Mouse (Mus musculus) cerebellum, adult 11-12 months (tissue): ENCODE measurements around the gene Oxct1.

Experiments
- DNase-seq: peaks from one replicate; pipeline ENCODE4 v3.0.0; 2022

The Oxct1 gene

GRCm38 (mm10) chr15:4028960-4029359 lies 2.8 kb downstream of the Oxct1 start:
- peak; percentile 50 for DNase-seq

GRCm38 (mm10) chr15:4033168-4034004 lies 7.2 kb downstream of the Oxct1 start:
- DNase-seq, result no peak

GRCm38 (mm10) chr15:4042423-4042822 lies 16.2 kb downstream of the Oxct1 start:
- no peak for DNase-seq

- no peak for DNase-seq
These were observed 16.9 kb downstream of the Oxct1 start for GRCm38 (mm10) chr15:4043032-4043471.

GRCm38 (mm10) chr15:4056627-4057026 lies 30.4 kb downstream of the Oxct1 start:
- peak; percentile 33 for DNase-seq

- DNase-seq, result no peak
These were observed 37.4 kb downstream of the Oxct1 start for GRCm38 (mm10) chr15:4063574-4063973.

- no peak for DNase-seq
These were observed 37.8 kb downstream of the Oxct1 start for GRCm38 (mm10) chr15:4064013-4064412.

GRCm38 (mm10) chr15:4064694-4065093 lies 38.5 kb downstream of the Oxct1 start:
- no peak for DNase-seq

GRCm38 (mm10) chr15:4067273-4067990 lies 41.2 kb downstream of the Oxct1 start:
- DNase-seq, result peak; percentile 58

GRCm38 (mm10) chr15:4077978-4078377 lies 51.8 kb downstream of the Oxct1 start:
- no peak for DNase-seq

- DNase-seq, result no peak
These were observed 52.6 kb downstream of the Oxct1 start for GRCm38 (mm10) chr15:4078785-4079184.

GRCm38 (mm10) chr15:4079425-4080189 lies 53.4 kb downstream of the Oxct1 start:
- no peak for DNase-seq

- no peak for DNase-seq
These were observed 59.6 kb downstream of the Oxct1 start for GRCm38 (mm10) chr15:4085600-4086384.

GRCm38 (mm10) chr15:4087446-4087845 lies 61.3 kb downstream of the Oxct1 start:
- DNase-seq, result no peak

- no peak for DNase-seq
These were observed 61.7 kb downstream of the Oxct1 start for GRCm38 (mm10) chr15:4087914-4088313.

GRCm38 (mm10) chr15:4090601-4091000 lies 64.4 kb downstream of the Oxct1 start:
- no peak for DNase-seq

- DNase-seq, result no peak
These were observed 66.4 kb downstream of the Oxct1 start for GRCm38 (mm10) chr15:4092586-4092985.

- no peak for DNase-seq
These were observed 74.2 kb downstream of the Oxct1 start for GRCm38 (mm10) chr15:4100341-4100921.

- no peak for DNase-seq
These were observed 74.8 kb downstream of the Oxct1 start for GRCm38 (mm10) chr15:4101025-4101424.

- no peak for DNase-seq
These were observed 78.1 kb downstream of the Oxct1 start for GRCm38 (mm10) chr15:4104319-4104718.

- DNase-seq, result no peak
These were observed 79.3 kb downstream of the Oxct1 start for GRCm38 (mm10) chr15:4105498-4105897.

- no peak for DNase-seq
These were observed 93.8 kb downstream of the Oxct1 start for GRCm38 (mm10) chr15:4119962-4120361.
